Mouse (Mus musculus) mesoderm, embryonic 11.5 days (tissue): ENCODE measurements around the gene Gucy2d.
A peak's percentile ranks its signal among the peaks of the same experiment; 100 is the strongest.

Experiments used
- DNase-seq: peaks from one replicate; pipeline ENCODE4 v3.0.0-alpha.2; 2012; ENCODE audit warnings: low read depth, low spot score

The Gucy2d gene

DNA sequence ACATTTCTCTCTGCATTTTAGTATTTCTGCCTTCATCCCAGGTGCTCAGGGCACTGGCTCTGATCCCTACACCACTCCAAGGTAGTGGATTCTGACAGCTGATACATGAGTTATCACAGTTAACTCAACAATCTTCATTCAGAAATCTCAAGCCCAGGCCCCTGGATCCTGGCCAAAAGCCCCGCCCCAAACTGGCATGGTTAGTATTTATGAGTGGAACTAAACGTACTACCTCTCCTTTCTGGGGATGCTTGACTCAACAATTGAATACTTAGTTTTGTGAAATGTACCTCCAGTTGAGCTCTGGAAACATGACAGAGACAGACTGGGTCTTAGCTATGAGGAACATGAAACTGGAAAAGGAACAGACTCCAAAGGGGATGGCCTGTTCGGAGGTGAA, 6.7 kb downstream of the Gucy2d start:
- DNase-seq: no peak

GRCm38 (mm10) chr7:98447585-98448308, 7.5 kb downstream of the Gucy2d start:
- DNase-seq: peak; percentile 60

DNA sequence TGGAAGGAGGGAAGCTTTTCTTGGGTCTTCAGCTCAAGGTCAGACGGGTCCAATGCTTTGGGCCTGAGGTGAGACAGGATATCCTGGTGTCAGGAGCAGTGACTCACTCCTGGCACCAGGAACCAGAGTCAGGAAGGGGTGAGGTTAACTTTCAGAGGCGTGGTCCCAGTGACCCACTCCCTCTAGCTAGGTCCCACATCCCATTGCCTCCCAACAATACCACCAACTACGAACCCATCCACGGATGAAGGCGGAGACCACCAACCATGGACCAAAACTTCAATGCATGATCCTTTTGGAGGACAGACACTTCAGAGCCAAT, 8.1 kb downstream of the Gucy2d start:
- DNase-seq: no peak

DNA sequence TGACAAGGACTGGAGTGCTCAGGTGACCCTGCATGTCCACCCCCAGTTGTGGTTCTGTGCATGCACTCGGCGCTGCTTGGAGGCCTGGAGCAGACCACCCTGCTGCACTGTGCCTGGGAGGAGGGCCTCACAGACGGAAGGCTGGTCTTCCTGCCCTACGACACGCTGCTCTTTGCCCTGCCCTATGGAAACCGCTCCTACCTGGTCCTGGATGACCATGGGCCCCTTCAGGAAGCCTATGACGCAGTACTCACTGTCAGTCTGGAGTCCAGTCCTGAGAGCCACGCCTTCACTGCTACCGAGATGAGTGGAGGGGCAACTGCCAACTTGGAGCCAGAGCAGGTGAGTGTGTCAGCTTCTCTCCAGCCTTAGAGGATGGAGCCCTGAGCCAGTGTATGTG, 9.5 kb downstream of the Gucy2d start:
- DNase-seq: no peak

GRCm38 (mm10) chr7:98454397-98455120, 14.3 kb downstream of the Gucy2d start:
- DNase-seq: no peak

GRCm38 (mm10) chr7:98460319-98460718, 20.1 kb downstream of the Gucy2d start:
- no peak for DNase-seq

DNA sequence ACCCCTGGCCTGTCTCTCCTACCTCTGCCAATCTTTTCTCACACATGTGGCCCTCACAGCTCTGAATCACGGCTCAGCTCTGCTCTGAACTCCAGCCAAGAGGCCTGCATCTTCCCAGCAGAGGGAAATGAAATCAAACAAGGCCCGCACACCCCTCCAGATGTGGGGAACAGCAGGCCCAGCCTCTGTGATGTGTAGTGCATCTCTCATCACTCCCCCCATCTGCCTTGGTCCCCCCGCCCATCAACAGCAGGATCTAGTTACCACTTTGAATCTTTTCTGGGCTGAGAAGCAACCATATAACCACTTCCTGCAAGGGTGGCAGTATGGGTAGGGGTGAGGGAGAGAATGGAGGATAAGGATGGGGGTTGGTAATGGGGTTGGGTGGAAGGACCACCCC, 28.9 kb downstream of the Gucy2d start:
- no peak for DNase-seq

DNA sequence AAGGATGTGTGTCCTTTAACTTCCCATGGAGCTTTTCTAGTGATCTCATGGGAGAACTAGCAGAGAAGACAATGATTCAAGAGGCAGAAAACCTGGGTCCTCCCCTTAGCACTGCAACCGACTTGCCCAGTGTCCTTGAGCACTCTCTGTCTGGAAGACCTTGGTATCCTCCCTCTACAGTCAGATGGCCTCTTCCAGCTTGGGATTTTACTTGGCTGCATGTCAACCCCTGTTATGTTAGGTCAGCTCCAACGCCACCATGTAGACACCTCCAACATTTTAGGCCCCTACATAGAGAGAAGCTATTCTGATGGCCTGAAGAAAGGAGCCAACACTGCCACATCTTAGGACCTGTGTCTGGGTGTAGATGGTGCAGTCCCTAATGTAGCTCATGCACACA, 32.3 kb downstream of the Gucy2d start:
- no peak for DNase-seq

- DNase-seq: no peak
These were observed 34.3 kb downstream of the Gucy2d start for GRCm38 (mm10) chr7:98474558-98474957.

- DNase-seq: no peak
These were observed 36.9 kb downstream of the Gucy2d start for GRCm38 (mm10) chr7:98477153-98477552.

GRCm38 (mm10) chr7:98480481-98480880, 40.3 kb downstream of the Gucy2d start:
- no peak for DNase-seq

DNA sequence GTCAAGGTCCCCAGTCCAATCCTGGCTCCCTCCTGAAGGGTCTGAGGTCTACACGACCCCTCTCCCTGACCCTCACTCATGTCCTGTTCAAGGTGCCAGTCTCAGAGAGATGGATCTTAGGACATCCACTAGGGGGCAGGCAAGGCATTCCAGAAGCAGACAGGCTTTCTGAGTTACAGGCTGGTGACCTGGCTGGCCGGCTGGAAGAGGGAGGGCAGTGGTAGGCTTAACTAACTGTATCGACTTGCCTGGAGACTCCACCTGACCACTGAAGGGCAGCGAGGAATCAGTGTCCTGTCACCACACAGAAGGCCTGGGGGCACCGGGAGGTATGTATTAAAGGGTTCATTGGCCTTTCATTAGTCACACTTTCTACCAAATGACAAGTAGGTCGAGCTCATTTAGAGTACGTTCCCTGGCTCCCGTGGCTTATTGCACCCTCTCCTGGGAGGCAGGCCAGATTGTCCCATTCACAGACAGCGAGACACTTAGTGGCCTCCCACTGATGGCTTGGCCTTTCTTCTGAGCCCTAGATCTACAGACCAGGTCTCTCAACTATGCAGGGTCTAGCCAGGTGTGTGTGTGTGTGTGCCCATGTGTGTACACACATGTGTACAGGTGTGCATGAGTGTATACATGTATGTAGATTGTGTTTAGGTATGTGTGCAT, 41.0 kb downstream of the Gucy2d start:
- DNase-seq: peak; percentile 85

DNA sequence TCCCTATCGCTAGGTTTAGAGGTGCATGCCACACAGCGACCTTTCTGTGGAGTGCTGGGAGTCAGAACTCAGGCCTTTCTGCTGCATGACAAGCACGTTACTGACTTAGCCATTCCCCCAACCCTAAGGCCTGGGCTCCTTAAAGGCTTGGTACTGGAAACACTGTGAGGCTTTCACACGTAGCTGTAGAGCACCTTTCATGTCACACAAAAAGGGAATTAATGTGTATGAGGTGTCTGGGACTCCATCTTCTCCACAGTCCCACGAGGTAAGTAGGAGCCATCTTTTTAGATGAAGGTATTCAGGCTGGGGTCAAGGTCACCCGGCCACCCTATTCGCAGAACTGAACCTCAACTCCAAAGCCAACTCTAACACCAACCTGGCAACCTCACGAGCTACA, 41.6 kb downstream of the Gucy2d start:
- no peak for DNase-seq

DNA sequence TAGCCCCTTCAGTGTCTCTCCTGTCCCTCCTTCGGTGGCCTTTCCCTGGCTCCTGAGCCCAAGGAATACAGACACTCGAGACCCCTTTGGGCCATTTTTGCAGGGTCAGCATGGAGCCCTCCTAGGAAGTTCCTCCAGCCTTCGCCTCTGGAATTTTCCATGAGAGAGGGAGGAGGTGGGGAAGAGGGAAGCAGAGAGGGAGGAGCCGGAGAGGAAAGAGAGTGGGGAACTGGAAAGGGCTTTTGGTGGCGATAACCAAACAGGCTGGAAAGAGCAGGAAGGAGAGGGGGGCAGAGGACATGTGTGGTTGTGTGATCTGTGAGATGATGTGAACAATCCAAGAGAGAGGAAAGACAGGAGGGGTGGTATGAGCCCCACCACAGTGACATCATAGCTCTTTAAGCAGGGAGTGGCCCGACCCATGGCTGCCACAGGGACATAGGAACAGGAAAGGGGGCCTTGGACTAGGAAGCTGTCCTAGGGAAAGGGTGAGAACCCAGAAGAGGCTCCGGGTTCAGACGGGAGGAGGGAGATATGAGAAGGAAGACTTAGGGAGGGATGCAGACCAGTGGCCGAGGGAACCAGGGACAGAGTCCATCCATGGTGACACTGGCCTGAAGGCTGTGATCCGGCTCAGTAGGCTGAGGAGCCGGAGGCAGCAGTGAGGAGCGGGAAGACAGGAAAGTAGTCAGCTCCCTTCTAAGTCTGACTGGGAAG, 42.5 kb downstream of the Gucy2d start:
- no peak for DNase-seq

- no peak for DNase-seq
These were observed 43.0 kb downstream of the Gucy2d start for GRCm38 (mm10) chr7:98483268-98483607.

- no peak for DNase-seq
These were observed 44.7 kb downstream of the Gucy2d start for GRCm38 (mm10) chr7:98484878-98485277.

GRCm38 (mm10) chr7:98485508-98485907, 45.3 kb downstream of the Gucy2d start:
- no peak for DNase-seq

- no peak for DNase-seq
These were observed 46.3 kb downstream of the Gucy2d start for GRCm38 (mm10) chr7:98486471-98486917.

GRCm38 (mm10) chr7:98487202-98487980, 47.2 kb downstream of the Gucy2d start:
- DNase-seq: no peak

DNA sequence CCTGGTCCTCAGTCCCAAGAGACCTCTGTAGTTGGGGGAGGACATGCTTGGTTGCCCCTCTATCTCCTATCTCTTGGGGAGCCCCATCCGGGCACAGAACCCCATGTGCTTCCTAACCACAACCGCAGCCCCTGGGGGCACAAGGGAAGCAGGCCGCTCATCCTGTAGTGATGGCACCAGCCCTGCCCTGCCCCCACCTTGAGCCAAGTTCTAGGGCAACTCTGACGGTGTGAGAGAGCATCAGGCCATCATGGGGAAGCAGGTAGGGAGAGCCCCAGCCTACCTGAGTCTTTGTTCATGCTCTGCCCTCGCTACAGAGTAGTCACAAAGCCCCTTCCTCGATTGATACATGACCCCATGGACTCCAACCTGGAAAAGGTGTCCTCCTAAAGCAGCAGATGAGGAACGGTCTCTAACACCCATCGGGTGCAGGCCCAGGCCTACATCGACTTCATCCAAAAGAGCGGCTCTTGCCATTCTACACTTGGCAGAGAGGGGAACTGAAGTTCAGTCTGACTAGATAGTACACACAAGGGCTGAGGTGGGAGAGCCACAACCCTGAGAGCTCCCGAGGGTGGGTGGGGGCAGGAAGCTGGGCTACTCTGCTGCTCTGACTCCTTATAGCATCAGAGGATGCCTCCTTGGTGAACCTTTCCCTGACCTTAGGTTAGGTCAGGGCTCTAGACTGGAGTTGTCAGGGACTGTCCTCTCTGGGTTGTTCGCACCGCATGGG, 48.3 kb downstream of the Gucy2d start:
- no peak for DNase-seq

DNA sequence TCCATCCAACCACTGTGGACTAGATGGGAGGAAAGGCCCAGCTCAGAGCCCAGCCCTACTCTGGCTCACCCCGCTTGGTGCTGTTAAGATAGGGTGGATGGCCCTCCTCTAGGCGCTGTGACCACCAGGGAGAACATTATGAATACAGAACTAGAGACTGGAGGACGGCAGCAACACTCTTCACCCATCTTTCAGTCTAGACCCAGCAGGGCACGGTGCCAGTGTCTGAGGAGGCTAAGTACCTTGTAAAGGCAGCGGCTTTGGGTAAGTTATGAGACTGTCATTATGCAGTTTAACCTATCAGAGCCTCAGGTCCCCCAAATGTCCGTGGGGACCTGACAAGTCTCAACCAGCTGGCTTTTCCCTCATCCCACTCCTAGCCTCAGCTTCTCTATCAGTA, 48.9 kb downstream of the Gucy2d start, which contains the start of gene Lrrc32:
Gene Lrrc32 (plus strand): TSS at position 153 of the 400 bp plus-strand sequence.
- DNase-seq: no peak
